Mouse (Mus musculus) intestine, postnatal 0 days (tissue): ENCODE measurements around the gene Sap25. TPM values are rescaled to one million over a fixed set of nuclear protein-coding genes. Genes with fewer than 3 reads are reported as not detected.

Source experiments
- ATAC-seq: fragments of 200-750 bp; cut with Nextera tagmentation; 2 replicates; pipeline ENCODE4 v1.8.0; 2017; ENCODE audit warnings: mild to moderate bottlenecking, moderate TSS enrichment, moderate library complexity
- H3K27ac ChIP-seq: fragments of 300-500 bp; sonication (generic); 2 replicates; pipeline ENCODE4 v1.5.1; 2014; ENCODE audit warnings: mild to moderate bottlenecking, low read depth, low read length, moderate library complexity
- H3K27me3 ChIP-seq: fragments of 300-500 bp; sonication (generic); replicated peaks from 2 replicates; pipeline ENCODE4 v1.6.1; 2014; ENCODE audit warnings: low read length, mixed read lengths; ENCODE audit not compliant: control insufficient read depth, insufficient read depth
- H3K36me3 ChIP-seq: fragments of 300-500 bp; sonication (generic); 2 replicates; pipeline ENCODE4 v1.6.1; 2014; ENCODE audit warnings: mild to moderate bottlenecking, moderate library complexity; ENCODE audit not compliant: control insufficient read depth, insufficient read depth
- H3K4me1 ChIP-seq: fragments of 300-500 bp; sonication (generic); replicated peaks from 2 replicates; pipeline ENCODE4 v1.6.1; 2014; ENCODE audit warnings: antibody characterized with exemption, low read length, mixed read lengths; ENCODE audit not compliant: control insufficient read depth, insufficient read depth
- H3K4me2 ChIP-seq: fragments of 300-500 bp; sonication (generic); replicated peaks from 2 replicates; pipeline ENCODE4 v1.6.1; 2014; ENCODE audit warnings: low read depth, mild to moderate bottlenecking, moderate library complexity
- H3K4me3 ChIP-seq: fragments of 300-500 bp; sonication (generic); 2 replicates; pipeline ENCODE4 v1.5.1; 2014; ENCODE audit warnings: low read depth, low read length
- H3K9ac ChIP-seq: fragments of 300-500 bp; sonication (generic); 2 replicates; pipeline ENCODE4 v1.6.1; 2014; ENCODE audit warnings: mild to moderate bottlenecking, low read depth, low read length
- H3K9me3 ChIP-seq: fragments of 300-500 bp; sonication (generic); 2 replicates; pipeline ENCODE4 v1.6.1; 2016; ENCODE audit warnings: mixed run types; ENCODE audit not compliant: control insufficient read depth
- CTCF ChIP-seq: sonication (generic); IDR thresholded peaks from 2 replicates; pipeline ENCODE4 v1.5.1; 2016; ENCODE audit warnings: low read depth, mild to moderate bottlenecking, control low read depth, antibody characterized with exemption, moderate library complexity
- WGBS: fragments of 180-500 bp; shearing (Covaris S2); extraction: QIAGEN DNeasy Blood & Tissue Kit; methylation state at CpG from one replicate; pipeline ENCODE4 v1.1.7; 2014; 5-methylcytosine and 5-hydroxymethylcytosine counted together
- polyA plus RNA-seq: library from polyadenylated mRNA; unstranded; fragments of >200 nt; fragmentation: Nextera tagmentation; extraction: Ambion mirVana; gene quantifications from 2 replicates; pipeline ENCODE4 v1.2.1, GENCODE M21; 2015

The Sap25 gene
- polyA plus RNA-seq, 1 experiment from 2014 or later, result 2.3 TPM

- Histone ChIP-seq H3K36me3 (peaks cover 14% of the 10 kb centered on the region), H3K4me3 (peak overlapping the region; percentile 73), H3K9me3 (no peaks in the 10 kb centered on the region), H3K4me2 (peak overlapping the region; percentile 72), H3K27me3 (no peaks in the 10 kb centered on the region), H3K4me1 (peaks cover 15% of the 10 kb centered on the region), H3K9ac (peak overlapping the region; percentile 65; the same call in 1 of the 2 replicates), H3K27ac (peak overlapping the region; percentile 93)
- no peak for TF ChIP-seq CTCF
- WGBS, result 12% methylated on average over 3 of the region's 3 CpGs
- ATAC-seq, result no peak
These were observed 10.5 kb upstream of the Sap25 start for GRCm38 (mm10) chr5:137630602-137631001.

- Histone ChIP-seq H3K4me2 (peak overlapping the region; percentile 72), H3K36me3 (peaks cover 20% of the 10 kb centered on the region), H3K4me1 (peaks cover 15% of the 10 kb centered on the region), H3K4me3 (peak overlapping the region; percentile 73), H3K9ac (peak overlapping the region; percentile 65; the same call in 1 of the 2 replicates), H3K27me3 (no peaks in the 10 kb centered on the region), H3K27ac (peak overlapping the region; percentile 93), H3K9me3 (no peaks in the 10 kb centered on the region)
- TF ChIP-seq CTCF, result no peak
- 37% methylated on average over 9 of the region's 9 CpGs for WGBS
- no peak for ATAC-seq
These were observed 10.0 kb upstream of the Sap25 start for GRCm38 (mm10) chr5:137631171-137631570.

GRCm38 (mm10) chr5:137631591-137631990 lies 9.5 kb upstream of the Sap25 start:
- 47% methylated on average over 4 of the region's 4 CpGs for WGBS
- Histone ChIP-seq H3K27ac (peak overlapping the region; percentile 93), H3K36me3 (peaks cover 24% of the 10 kb centered on the region), H3K9me3 (no peaks in the 10 kb centered on the region), H3K4me1 (peaks cover 15% of the 10 kb centered on the region), H3K4me3 (no peak overlapping the region; the same call in 1 of the 2 replicates), H3K4me2 (peak overlapping the region; percentile 72), H3K27me3 (no peaks in the 10 kb centered on the region), H3K9ac (0 out of 2 replicates have a peak overlapping the region, but pooled peaks have one; percentile 65)
- no peak for ATAC-seq
- TF ChIP-seq CTCF, result no peak

GRCm38 (mm10) chr5:137633397-137634084 lies 7.6 kb upstream of the Sap25 start:
- no peak overlapping the region for H3K9ac ChIP-seq
- no peak for ATAC-seq
- H3K4me2 ChIP-seq, result no peak overlapping the region
- H3K27me3 ChIP-seq, result no peaks in the 10 kb centered on the region
- H3K9me3 ChIP-seq, result no peaks in the 10 kb centered on the region
- TF ChIP-seq CTCF, result no peak
- H3K4me1 ChIP-seq, result peaks cover 15% of the 10 kb centered on the region
- no peak overlapping the region for H3K4me3 ChIP-seq
- peak overlapping the region; percentile 73 for H3K27ac ChIP-seq
- peaks cover 43% of the 10 kb centered on the region for H3K36me3 ChIP-seq
- WGBS, result 68% methylated on average over 12 of the region's 12 CpGs

- H3K27me3 ChIP-seq, result peaks cover 9% of the 10 kb centered on the region
- no peak overlapping the region for H3K27ac ChIP-seq
- no peak overlapping the region for H3K4me3 ChIP-seq
- H3K4me2 ChIP-seq, result no peak overlapping the region
- no peak for TF ChIP-seq CTCF
- peaks cover 77% of the 10 kb centered on the region for H3K36me3 ChIP-seq
- no peak for ATAC-seq
- no peak overlapping the region for H3K9ac ChIP-seq
- 74% methylated on average over 7 of the region's 7 CpGs for WGBS
- no peaks in the 10 kb centered on the region for H3K9me3 ChIP-seq
- no peaks in the 10 kb centered on the region for H3K4me1 ChIP-seq
These were observed 1.7 kb upstream of the Sap25 start for GRCm38 (mm10) chr5:137639472-137639871.

- no peaks in the 10 kb centered on the region for H3K4me1 ChIP-seq
- H3K27ac ChIP-seq, result no peak overlapping the region
- no peak for ATAC-seq
- peaks cover 23% of the 10 kb centered on the region for H3K27me3 ChIP-seq
- 46% methylated on average over 4 of the region's 4 CpGs for WGBS
- H3K4me2 ChIP-seq, result no peak overlapping the region
- peaks cover 50% of the 10 kb centered on the region for H3K36me3 ChIP-seq
- no peak overlapping the region for H3K4me3 ChIP-seq
- no peak overlapping the region for H3K9ac ChIP-seq
- no peak for TF ChIP-seq CTCF
- no peaks in the 10 kb centered on the region for H3K9me3 ChIP-seq
These were observed 1.8 kb downstream of the Sap25 start for GRCm38 (mm10) chr5:137642886-137643285.
